Mouse (Mus musculus): Measurements from ENCODE around the gene Mtif2.

Mtif2 gene

GRCm38 (mm10) chr11:29549425-29549778, 23.2 kb downstream of the Mtif2 start:
- no peak for DNase-seq (ENCODE audit: low spot score in 2 of 2)

- no peak for DNase-seq (ENCODE audit: low spot score in 2 of 2)
Observed at GRCm38 (mm10) chr11:29560452-29560851, 34.2 kb downstream of the Mtif2 start.

DNA sequence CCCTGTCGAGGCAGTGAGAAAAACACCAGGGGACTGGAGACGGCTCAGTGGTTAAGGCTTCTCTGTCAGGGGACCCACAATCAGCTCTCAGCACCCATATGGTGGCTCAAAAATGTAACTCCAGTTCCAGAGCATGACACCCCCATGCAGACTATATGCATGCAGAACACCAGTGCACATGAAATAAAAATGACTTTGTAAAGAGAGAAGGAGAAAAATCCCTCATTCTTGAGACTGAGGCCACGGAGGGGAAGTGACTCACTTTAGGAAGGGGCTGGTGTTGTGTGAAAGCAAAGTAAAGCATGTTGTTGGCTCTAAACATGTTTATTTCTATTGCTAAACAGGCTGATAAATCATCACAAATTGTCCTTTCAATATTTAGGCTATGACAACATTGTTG, 34.8 kb downstream of the Mtif2 start:
- no peak for DNase-seq (ENCODE audit: low spot score in 2 of 2)

DNA sequence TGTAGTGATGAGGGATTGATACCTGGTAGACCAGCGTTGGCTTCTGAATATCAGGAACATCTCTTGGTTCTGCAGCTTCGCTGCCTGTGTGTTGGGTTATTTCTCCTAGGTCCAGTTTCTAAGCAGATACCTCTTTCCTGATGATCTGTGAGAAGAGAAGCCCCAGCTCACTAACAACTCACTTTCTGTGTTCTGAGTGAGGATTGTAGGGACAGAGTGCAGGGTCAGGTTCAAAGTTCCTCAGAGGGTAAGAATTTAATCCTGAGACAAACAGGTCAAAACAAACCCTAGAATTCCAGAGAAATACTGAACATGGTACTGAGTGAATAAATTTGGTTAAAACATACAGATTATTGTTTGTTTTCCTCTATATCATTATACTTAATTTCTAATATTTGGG, 37.2 kb downstream of the Mtif2 start:
- DNase-seq (ENCODE audit: low spot score in 2 of 2) = no peak

DNA sequence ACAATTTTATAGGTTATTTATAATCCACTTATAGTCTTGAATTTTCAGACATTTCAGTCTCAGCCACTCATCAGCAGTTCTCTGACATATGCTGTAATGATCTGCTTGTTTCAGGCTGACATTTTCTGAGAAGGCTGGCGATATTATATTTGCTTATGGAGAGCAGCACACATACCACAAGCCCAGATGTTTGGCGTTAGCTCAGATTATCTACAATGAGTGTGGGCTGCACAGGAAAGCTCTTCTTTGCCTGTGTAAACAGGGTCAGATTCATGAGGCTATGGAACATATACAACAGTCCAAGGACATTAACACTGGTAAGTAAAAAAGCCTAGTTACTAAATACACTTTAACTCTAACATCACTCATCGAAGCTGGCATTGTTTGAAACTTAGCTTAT, 45.3 kb downstream of the Mtif2 start:
- no peak for DNase-seq (ENCODE audit: low spot score in 2 of 2)

- DNase-seq (ENCODE audit: low spot score in 2 of 2) = no peak
Observed at GRCm38 (mm10) chr11:29572656-29573055, 46.4 kb downstream of the Mtif2 start.

- no peak for DNase-seq (ENCODE audit: low spot score in 2 of 2)
Observed at GRCm38 (mm10) chr11:29579610-29580009, 53.4 kb downstream of the Mtif2 start.

Data from frontal cortex, postnatal 10 days (tissue).